Mouse (Mus musculus) 3134 (cell line): ENCODE results near the gene Snx10.

Experiments
- DNase-seq: peaks from one replicate; pipeline ENCODE4 v3.0.0-alpha.2; 2011; ENCODE audit warnings: low spot score; ENCODE audit not compliant: insufficient read length; ENCODE audit errors: extremely low read depth

Gene Snx10

GRCm38 (mm10) chr6:51632928-51633662 lies 109.4 kb downstream of the Snx10 start:
- DNase-seq: no peak

DNA sequence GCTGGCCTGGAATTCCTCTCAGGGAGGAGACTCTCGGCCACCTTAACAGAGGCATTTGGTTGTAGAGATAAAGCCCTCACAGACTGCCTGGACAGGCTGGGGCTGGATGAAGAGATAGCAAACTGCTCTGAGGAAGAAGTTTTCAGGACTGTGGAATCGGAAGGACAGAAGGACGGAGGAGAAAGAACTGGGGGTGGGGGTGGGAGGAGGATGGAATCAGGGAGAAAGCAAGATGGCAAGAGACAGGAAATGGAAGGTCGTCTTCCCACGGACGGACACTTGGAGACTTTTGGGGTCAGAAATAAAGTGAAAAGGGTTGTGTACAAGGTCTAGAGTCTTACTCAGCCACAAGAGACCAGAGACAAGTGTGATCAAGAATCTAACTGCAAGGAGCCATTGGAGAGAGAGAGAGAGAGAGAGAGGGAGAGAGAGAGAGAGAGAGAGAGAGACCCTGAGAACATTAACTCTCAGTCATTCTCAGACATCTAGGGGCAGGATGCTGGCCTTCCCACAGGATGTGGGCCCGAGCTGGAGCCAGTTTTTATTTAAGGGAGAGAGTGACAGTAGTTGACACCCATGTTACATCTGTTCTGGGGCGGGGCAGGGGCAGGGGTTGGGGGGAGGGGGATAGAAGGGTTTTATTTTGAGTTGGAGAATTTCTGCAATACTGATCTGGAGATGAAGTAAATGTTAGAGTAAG lies 110.1 kb downstream of the Snx10 start:
- no peak for DNase-seq

- DNase-seq: no peak
These were observed 112.4 kb downstream of the Snx10 start for GRCm38 (mm10) chr6:51636019-51636568.
